Mouse (Mus musculus) hindbrain, postnatal 0 days (tissue): ENCODE measurements at regions not wholly inside any gene's neighbourhood (a gene's known extent, or its start where the extent isn't known, plus 50 kb on each side); places are given as distances from the start of the nearest gene placed in this dataset.
A peak's percentile ranks its signal among the peaks of the same experiment; 100 is the strongest.

Experiments used
- ATAC-seq: fragments of 200-750 bp; cut with Nextera tagmentation; 2 replicates; pipeline ENCODE4 v1.8.0; 2017; ENCODE audit warnings: mild to moderate bottlenecking, moderate TSS enrichment, moderate library complexity
- DNase-seq: peaks from one replicate; pipeline ENCODE4 v3.0.0-alpha.2; 2015; ENCODE audit warnings: low spot score
- H3K27ac ChIP-seq: fragments of 300-500 bp; sonication (generic); 2 replicates; pipeline ENCODE4 v1.5.1; 2014; ENCODE audit warnings: mild to moderate bottlenecking
- H3K27me3 ChIP-seq: fragments of 300-500 bp; sonication (generic); 2 replicates; pipeline ENCODE4 v1.6.1; 2014; ENCODE audit warnings: low read length, mixed read lengths; ENCODE audit not compliant: insufficient read depth
- H3K36me3 ChIP-seq: fragments of 300-500 bp; sonication (generic); 2 replicates; pipeline ENCODE4 v1.6.1; 2014; ENCODE audit warnings: low read length, mixed read lengths; ENCODE audit not compliant: insufficient read depth
- H3K4me1 ChIP-seq: fragments of 300-500 bp; sonication (generic); 2 replicates; pipeline ENCODE4 v1.6.1; 2014; ENCODE audit warnings: antibody characterized with exemption, low read length, mixed read lengths; ENCODE audit not compliant: insufficient read depth
- H3K4me2 ChIP-seq: fragments of 300-500 bp; sonication (generic); 2 replicates; pipeline ENCODE4 v1.6.1; 2014; ENCODE audit warnings: low read depth, mild to moderate bottlenecking, low read length, moderate library complexity, mixed read lengths
- H3K4me3 ChIP-seq: fragments of 300-500 bp; sonication (generic); 2 replicates; pipeline ENCODE4 v1.5.1; 2014; ENCODE audit warnings: low read length
- H3K9ac ChIP-seq: fragments of 300-500 bp; sonication (generic); replicated peaks from 2 replicates; pipeline ENCODE4 v1.6.1; 2014; ENCODE audit warnings: mild to moderate bottlenecking, low read length, moderate library complexity, mixed read lengths
- H3K9me3 ChIP-seq: fragments of 300-500 bp; sonication (generic); 2 replicates; pipeline ENCODE4 v1.6.1; 2016; ENCODE audit warnings: low read length, mixed read lengths
- CTCF ChIP-seq: IDR thresholded peaks from 2 replicates; pipeline ENCODE4 v1.5.1; 2016; ENCODE audit warnings: antibody characterized with exemption, control low read depth, low read depth
- WGBS: fragments of 180-500 bp; shearing (Covaris S2); extraction: QIAGEN DNeasy Blood & Tissue Kit; methylation state at CpG from one replicate; pipeline ENCODE4 v1.1.7; 2014; 5-methylcytosine and 5-hydroxymethylcytosine counted together

GRCm38 (mm10) chr3:42906246-42906645 lies 1163.8 kb downstream of the D3Ertd751e start:
- no peak for DNase-seq
- Histone ChIP-seq H3K4me1 (no peaks in the 10 kb centered on the region), H3K9ac (no peak overlapping the region), H3K27me3 (no peaks in the 10 kb centered on the region), H3K9me3 (no peaks in the 10 kb centered on the region), H3K27ac (no peak overlapping the region), H3K4me2 (no peak overlapping the region), H3K36me3 (no peaks in the 10 kb centered on the region), H3K4me3 (no peak overlapping the region)
- ATAC-seq = no peak
- TF ChIP-seq CTCF = no peak
- 94% methylated on average over 3 of the region's 3 CpGs for WGBS

- no peak overlapping the region for H3K4me3 ChIP-seq
These were observed 1166.0 kb downstream of the D3Ertd751e start for GRCm38 (mm10) chr3:42908404-42908803.

DNA sequence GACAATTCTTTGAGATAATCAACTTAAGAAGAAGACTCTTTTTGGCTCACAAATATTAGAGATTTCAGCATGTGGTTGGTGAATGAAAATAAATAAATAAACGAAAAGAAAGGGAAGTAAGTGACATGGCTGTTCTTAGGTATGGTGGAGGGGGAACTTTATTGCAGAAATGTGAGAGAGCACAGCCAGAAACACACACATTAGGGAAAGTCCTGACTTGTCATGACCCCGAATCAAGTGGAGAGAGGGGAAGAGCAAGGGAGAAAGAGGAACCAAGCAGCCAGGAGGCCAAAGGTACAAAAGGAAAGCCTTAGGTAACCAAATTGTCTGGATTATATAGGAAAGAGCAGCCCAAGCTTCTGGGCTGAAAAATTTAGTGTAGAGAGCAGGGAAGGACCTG lies 1172.7 kb downstream of the D3Ertd751e start:
- ATAC-seq (no peak), DNase-seq (no peak)
- Histone ChIP-seq H3K9ac (no peak overlapping the region), H3K27ac (no peak overlapping the region), H3K4me1 (no peaks in the 10 kb centered on the region), H3K27me3 (no peaks in the 10 kb centered on the region), H3K4me2 (no peak overlapping the region), H3K36me3 (no peaks in the 10 kb centered on the region), H3K4me3 (no peak overlapping the region), H3K9me3 (no peaks in the 10 kb centered on the region)
- WGBS = 79% methylated on average over 2 of the region's 2 CpGs
- no peak for TF ChIP-seq CTCF

More at GRCm38 (mm10) chr3:42908404-42908803, 1166.0 kb downstream of the D3Ertd751e start:
- H3K4me1 ChIP-seq = no peaks in the 10 kb centered on the region
- no peak overlapping the region for H3K9ac ChIP-seq
- peak; percentile 61 for DNase-seq
- H3K27me3 ChIP-seq = no peaks in the 10 kb centered on the region
- H3K36me3 ChIP-seq = no peaks in the 10 kb centered on the region
- no peaks in the 10 kb centered on the region for H3K9me3 ChIP-seq
- ATAC-seq = peak; percentile 88
- H3K4me2 ChIP-seq = no peak overlapping the region
- H3K27ac ChIP-seq = no peak overlapping the region
- no peak for TF ChIP-seq CTCF

DNA sequence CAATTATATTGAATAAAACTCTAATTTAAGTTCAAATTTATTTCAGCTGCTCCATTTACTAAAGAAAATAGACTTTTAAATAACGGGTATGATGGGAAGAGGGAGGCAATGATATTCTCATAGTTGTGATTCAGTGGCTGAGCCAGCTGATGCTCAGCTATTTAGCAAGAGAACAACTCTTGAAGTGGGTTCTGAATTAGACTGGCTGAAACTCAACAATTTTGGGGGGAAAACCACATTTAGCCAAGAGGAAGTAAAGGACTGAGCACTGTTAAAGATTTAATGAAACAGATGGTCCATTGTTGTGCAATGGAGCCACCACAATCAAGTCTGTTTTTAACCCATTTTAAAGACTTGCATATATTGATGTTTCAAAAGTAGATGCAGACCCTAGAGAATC lies 1193.0 kb downstream of the D3Ertd751e start:
- H3K36me3 ChIP-seq = no peaks in the 10 kb centered on the region
- ATAC-seq (no peak), DNase-seq (no peak)
- no peak overlapping the region for H3K4me2 ChIP-seq
- no peak overlapping the region for H3K9ac ChIP-seq
- WGBS = 80% methylated on average over 1 of the region's 1 CpGs
- no peak for TF ChIP-seq CTCF
- no peaks in the 10 kb centered on the region for H3K27me3 ChIP-seq
- no peak overlapping the region for H3K4me3 ChIP-seq
- H3K9me3 ChIP-seq = no peaks in the 10 kb centered on the region
- no peaks in the 10 kb centered on the region for H3K4me1 ChIP-seq
- no peak overlapping the region for H3K27ac ChIP-seq

DNA sequence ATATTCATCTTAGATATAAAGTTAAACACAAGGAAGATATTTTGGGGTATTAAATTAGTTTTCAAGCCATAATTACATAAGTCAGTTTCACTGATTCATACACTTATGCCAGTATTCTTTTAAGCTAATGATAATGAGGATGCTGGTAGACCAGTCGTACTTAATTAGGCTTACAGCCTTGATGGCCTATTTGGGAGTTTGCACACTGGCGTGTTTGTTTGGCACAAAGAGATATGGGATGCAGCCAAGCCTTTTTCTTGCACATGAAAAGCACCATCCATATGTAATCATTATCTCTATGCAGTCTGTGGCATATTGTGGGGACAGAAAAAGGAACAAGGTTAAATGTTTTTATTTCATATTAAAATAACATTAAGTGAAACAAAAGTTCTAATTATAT lies 1234.7 kb downstream of the D3Ertd751e start:
- Histone ChIP-seq H3K4me3 (no peak overlapping the region), H3K9me3 (no peaks in the 10 kb centered on the region), H3K4me2 (no peak overlapping the region), H3K27me3 (no peaks in the 10 kb centered on the region), H3K4me1 (no peaks in the 10 kb centered on the region), H3K36me3 (no peaks in the 10 kb centered on the region), H3K9ac (no peak overlapping the region), H3K27ac (no peak overlapping the region)
- 0 out of 2 replicates have a peak, but pooled peaks have one; percentile 61 for ATAC-seq
- no peak for TF ChIP-seq CTCF
- peak; percentile 67 for DNase-seq
- WGBS = 48% methylated on average over 2 of the region's 2 CpGs
